Mouse (Mus musculus) kidney, adult 11 months (tissue): Measurements from ENCODE around the gene Kif6.

ENCODE experiments used
- DNase-seq: peaks from one replicate; pipeline ENCODE4 v3.0.0; 2022

Gene Kif6

DNA sequence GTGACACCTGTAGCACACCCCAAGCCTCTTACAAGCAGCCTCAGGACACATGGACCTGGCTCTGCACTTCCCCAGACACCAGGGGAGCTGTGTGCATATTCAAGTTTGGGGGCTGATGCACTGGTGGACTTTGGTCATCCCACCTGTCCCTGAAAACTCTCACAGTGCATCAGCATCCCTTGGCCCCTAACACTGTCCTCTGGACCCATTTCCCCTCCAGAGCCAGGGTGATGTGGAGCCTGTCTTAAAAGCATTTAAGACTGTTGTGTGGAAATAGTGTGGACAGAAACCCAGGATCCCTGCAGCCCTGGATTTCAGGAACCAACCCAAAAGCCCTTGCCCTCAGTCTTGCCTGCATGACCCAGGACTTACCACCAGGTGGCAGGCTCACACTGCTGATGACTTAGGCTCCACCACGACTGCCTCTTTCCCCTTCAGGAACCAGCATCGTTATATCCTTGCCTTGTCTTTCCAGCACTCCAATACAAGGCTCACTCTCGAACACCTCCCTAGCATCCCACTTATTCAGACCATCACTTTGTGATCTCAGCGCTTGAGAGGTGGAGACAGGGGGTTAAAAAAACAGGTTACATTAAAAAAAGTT is 320.8 kb downstream of the Kif6 start:
- DNase-seq = peak; percentile 27

DNA sequence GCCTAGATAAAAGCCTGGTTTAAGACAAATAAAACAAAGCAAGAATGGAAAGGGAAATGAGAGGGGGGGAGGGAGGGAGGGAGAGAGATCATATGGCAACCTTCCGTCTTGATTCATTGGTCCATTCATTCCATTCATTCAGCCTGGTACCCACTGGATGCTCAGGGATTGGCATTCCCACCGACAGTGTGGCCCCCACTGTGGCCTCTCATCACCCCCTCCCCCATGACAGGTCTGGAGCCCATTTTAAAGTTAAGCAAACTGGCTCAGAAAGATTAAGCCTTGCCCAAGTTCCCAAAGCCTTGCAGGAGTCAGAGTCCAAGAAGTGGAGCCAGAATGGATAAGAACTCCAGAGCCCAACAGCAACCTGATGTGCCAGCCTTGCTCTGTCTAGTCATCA is 321.3 kb downstream of the Kif6 start:
- DNase-seq = no peak

GRCm38 (mm10) chr17:49939146-49939545 is 324.2 kb downstream of the Kif6 start:
- DNase-seq = no peak

DNA sequence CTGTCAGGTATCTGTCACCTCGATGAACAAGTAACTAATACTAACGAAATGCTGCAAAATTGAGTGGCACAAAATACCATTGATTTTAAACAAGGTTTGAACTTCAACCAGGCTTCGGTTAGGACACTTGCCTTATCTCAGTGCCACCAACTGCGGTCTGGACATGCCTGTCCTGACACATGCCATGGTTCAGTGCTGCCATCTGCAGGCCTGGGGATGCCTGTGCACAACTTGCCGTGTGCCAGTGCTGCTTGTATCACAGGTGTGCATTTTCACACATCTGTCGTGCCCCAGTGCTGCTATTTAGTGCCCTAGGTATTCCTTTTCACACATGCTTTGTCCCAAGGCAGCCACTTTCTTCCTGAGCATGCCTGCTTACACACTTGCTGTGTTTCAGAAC is 327.7 kb downstream of the Kif6 start:
- no peak for DNase-seq

DNA sequence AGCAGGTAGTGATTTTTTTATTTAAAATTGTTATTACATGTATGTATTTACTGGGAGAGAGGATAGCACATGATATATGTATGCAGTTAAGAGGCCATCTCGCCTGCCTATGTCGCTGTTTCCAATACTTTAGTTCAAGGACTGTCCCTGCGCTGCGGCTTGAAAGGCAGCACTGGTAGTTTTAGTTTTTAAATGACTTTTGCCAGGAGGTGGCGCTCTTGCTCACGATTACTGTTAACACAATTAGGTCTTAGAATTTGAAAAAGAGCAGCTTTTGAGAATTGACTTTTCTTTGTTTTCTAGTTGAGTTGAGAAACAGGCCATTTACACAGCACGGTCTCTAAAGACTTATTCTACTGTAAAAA is 336.5 kb downstream of the Kif6 start:
- peak; percentile 24 for DNase-seq

DNA sequence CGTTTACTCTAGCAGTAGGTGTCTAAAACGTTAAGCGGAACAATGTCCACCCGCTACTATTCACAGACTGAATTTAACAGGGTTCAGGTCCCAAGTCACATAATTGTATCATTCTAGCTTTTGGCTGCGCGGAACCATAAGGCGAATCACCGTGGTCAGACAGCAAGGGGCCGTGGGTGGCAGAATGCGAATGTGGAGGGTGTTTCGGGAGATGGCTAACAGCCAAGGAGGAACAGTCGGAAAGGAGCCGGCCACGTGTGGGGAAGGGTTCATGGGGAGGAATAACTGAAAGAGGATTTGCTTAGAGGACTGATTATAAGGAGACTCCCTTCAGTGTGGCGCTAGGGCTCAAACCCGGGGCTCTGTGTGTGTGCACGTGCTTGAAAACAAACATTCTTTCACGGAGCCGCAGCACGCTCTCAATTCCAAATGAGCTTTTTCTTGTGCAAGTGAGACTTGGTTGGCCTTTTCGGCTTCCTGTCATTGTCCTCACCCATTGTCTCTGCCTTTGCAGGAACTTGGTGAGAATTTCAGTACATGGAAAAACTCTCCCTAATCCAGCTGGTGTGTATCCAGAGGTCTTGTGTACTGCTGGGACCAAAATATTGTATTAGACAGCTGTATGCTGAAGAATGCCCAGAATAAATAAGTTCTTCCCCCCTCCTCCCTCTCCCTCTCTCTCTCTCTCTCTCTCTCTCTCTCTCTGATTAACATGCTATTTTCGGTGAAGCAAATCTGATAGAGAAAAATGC is 337.1 kb downstream of the Kif6 start:
- peak; percentile 4 for DNase-seq

DNA sequence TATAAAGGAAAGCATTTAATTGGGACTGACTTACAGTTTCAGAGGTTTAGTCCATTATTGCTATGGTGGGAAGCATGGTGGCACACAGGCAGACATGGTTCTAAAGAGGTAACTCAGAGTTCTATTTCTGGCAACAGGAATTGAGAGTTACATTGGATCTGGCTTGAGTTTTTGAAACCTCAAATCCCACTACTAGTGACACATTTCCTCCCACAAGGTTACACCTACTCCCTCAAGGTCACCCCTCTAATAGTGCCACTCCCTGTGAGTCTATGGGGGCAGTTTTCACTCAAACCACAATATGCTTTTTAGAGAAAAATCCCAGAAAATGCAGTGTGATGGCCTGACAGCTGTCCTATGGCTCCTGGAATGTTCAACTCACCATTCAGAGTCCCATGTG is 344.1 kb downstream of the Kif6 start:
- no peak for DNase-seq
